Mouse (Mus musculus): ENCODE measurements around the gene Ogdh.

DNA sequence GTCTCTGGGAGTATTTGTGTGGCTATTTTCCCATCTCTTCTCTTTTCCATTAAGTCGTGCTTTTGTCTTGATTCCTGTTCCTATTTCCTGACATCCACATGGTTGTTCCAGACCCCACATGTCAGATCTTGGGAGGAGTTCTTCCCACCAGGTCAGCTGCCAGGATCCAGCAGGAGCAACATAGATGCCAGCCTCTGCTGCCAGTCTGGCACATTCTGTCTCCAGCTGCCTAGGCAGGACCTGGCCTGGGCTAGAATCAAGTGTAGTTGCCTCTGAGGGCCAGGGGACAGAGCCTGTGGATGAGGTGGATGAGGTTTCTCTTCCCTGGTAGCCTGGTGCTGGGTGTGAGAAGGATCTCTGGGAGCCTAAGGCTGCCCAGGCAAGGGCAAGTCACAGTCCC lies 102.4 kb downstream of the Ogdh start:
- TF ChIP-seq CTCF (IDR thresholded peaks at IDR 0.05 in 2 of 3, conservative IDR thresholded peaks at IDR 0.05 in 1 of 3; ENCODE audit: control insufficient read depth in 1 of 3, insufficient read depth in 1 of 3, low read depth in 2 of 3, low read length in 3 of 3, poor library complexity in 1 of 3, severe bottlenecking in 1 of 3) (no peak), ETS1 (IDR thresholded peaks at IDR 0.05; ENCODE audit: low read depth, low read length) (no peak), MYC (IDR thresholded peaks at IDR 0.05; ENCODE audit: low read depth, low read length) (no peak), RAD21 (IDR thresholded peaks at IDR 0.05; ENCODE audit: low read depth, low read length) (no peak), SIN3A (IDR thresholded peaks at IDR 0.05; ENCODE audit: low read length) (no peak), POLR2A (IDR thresholded peaks at IDR 0.05; ENCODE audit: control insufficient read depth in 1 of 2, insufficient read depth in 1 of 2, low read depth in 1 of 2, low read length in 2 of 2, poor library complexity in 1 of 2) (no peak), GABPA (IDR thresholded peaks at IDR 0.05; ENCODE audit: low read depth, low read length) (no peak), CHD1 (IDR thresholded peaks at IDR 0.05; ENCODE audit: low read depth, low read length) (no peak), EP300 (IDR thresholded peaks at IDR 0.05; ENCODE audit: low read depth in 1 of 2, low read length in 2 of 2) (no peak), POLR2AphosphoS5 (IDR thresholded peaks at IDR 0.05; ENCODE audit: borderline replicate concordance, low read depth, low read length) (no peak)
